Mouse (Mus musculus) c-Kit-positive CD71-positive TER-119-positive erythroid progenitor cells, embryonic 14.5 days (primary cell): Measurements from ENCODE around the gene Glyat.
"Not testable (repeated sequence)": the region's sequence is repeated elsewhere in the genome, so short reads cannot be mapped to it uniquely, and the experiment has no call there.

Experiments used
- DNase-seq: peaks from one replicate; pipeline ENCODE4 v3.0.0-alpha.2; 2013; ENCODE audit warnings: low spot score

Gene Glyat

GRCm38 (mm10) chr19:12633176-12633575 lies at the start of gene Glyat:
Gene Glyat, plus strand, starts transcription at chr19:12633308.
- DNase-seq, result no peak

GRCm38 (mm10) chr19:12585310-12585709 lies 47.8 kb upstream of the Glyat start:
- no peak for DNase-seq

GRCm38 (mm10) chr19:12591908-12592307 lies 41.2 kb upstream of the Glyat start:
- peak; percentile 53 for DNase-seq

GRCm38 (mm10) chr19:12595135-12595529 lies 38.0 kb upstream of the Glyat start:
- DNase-seq, result no peak

- DNase-seq, result peak; percentile 30
Observed at GRCm38 (mm10) chr19:12595530-12596289, 37.4 kb upstream of the Glyat start.

GRCm38 (mm10) chr19:12596290-12597072 lies 36.6 kb upstream of the Glyat start:
- no peak for DNase-seq

- no peak for DNase-seq
Observed at GRCm38 (mm10) chr19:12597073-12597405, 36.1 kb upstream of the Glyat start.

GRCm38 (mm10) chr19:12598674-12599073 lies 34.4 kb upstream of the Glyat start:
- no peak for DNase-seq

- DNase-seq, result no peak
Observed at GRCm38 (mm10) chr19:12599674-12600073, 33.4 kb upstream of the Glyat start, which contains the start of gene Gm4952. Gene Gm4952, plus strand, starts transcription at chr19:12599974.

- no peak for DNase-seq
Observed at GRCm38 (mm10) chr19:12600684-12601480, 32.2 kb upstream of the Glyat start.

GRCm38 (mm10) chr19:12608336-12608735 lies 24.8 kb upstream of the Glyat start:
- DNase-seq, result no peak

- DNase-seq, result no peak
Observed at GRCm38 (mm10) chr19:12613646-12614045, 19.5 kb upstream of the Glyat start.

GRCm38 (mm10) chr19:12634259-12634658 lies 1.2 kb downstream of the Glyat start:
- no peak for DNase-seq

- no peak for DNase-seq
Observed at GRCm38 (mm10) chr19:12634963-12635362, 1.9 kb downstream of the Glyat start.

- no peak for DNase-seq
Observed at GRCm38 (mm10) chr19:12636863-12637262, 3.8 kb downstream of the Glyat start.

- DNase-seq, result no peak
Observed at GRCm38 (mm10) chr19:12638049-12638448, 4.9 kb downstream of the Glyat start.

GRCm38 (mm10) chr19:12649511-12649910 lies 16.4 kb downstream of the Glyat start:
- no peak for DNase-seq

GRCm38 (mm10) chr19:12666156-12666555 lies 33.0 kb downstream of the Glyat start:
- DNase-seq, result no peak

- not testable (repeated sequence) for DNase-seq
Observed at GRCm38 (mm10) chr19:12668601-12669000, 35.5 kb downstream of the Glyat start.

GRCm38 (mm10) chr19:12670139-12670538 lies 37.0 kb downstream of the Glyat start, which contains the start of gene Olfr1442:
Gene Olfr1442, plus strand, starts transcription at chr19:12670439.
- no peak for DNase-seq

- DNase-seq, result no peak
Observed at GRCm38 (mm10) chr19:12671051-12671450, 37.9 kb downstream of the Glyat start.

GRCm38 (mm10) chr19:12677812-12678211 lies 44.7 kb downstream of the Glyat start, which contains the start of gene Olfr1443:
Gene Olfr1443, plus strand, starts transcription at chr19:12678112.
- DNase-seq, result no peak
